Mouse (Mus musculus): ENCODE measurements at regions not wholly inside any gene's neighbourhood (a gene's known extent, or its start where the extent isn't known, plus 50 kb on each side); places are given as distances from the start of the nearest gene placed in this dataset.

DNA sequence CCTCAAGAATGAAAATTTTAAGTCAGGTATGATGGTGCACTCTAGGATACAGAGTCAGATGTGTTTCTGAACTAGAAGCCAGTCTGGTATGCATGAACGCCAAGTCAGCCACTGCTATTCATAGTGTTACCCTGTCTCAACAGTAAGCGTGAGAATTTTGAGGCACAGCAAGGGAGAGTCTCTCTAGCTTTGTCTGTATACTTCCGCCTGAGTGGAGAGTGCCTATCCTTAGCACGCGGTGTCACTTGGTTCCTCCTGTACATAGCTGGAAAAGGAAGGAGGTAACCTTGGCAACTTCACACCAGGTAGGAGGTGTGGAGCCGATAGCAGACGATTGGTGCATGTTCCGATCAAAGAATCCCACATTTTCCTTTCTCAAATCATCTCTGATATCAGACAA, 81.3 kb downstream of the Dnajb9 start:
- TF ChIP-seq CTCF (IDR thresholded peaks at IDR 0.05; ENCODE audit: low read depth, low read length) (no peak), POLR2A (IDR thresholded peaks at IDR 0.05; ENCODE audit: extremely low read depth, insufficient read depth, low read length) (no peak)
